Mouse (Mus musculus) layer of hippocampus, postnatal 14 days (tissue): ENCODE measurements at regions not wholly inside any gene's neighbourhood (a gene's known extent, or its start where the extent isn't known, plus 50 kb on each side); places are given as distances from the start of the nearest gene placed in this dataset.

Experiments used
- DNase-seq, 2 experiments: peaks; one replicate each; pipeline ENCODE4 v3.0.0; 2021 to 2022; ENCODE audit warnings: low spot score in 2 of 2, mixed read lengths in 1 of 2

- no peak for DNase-seq
Observed at GRCm38 (mm10) chr12:6211266-6211665, 835.8 kb upstream of the Klhl29 start.

DNA sequence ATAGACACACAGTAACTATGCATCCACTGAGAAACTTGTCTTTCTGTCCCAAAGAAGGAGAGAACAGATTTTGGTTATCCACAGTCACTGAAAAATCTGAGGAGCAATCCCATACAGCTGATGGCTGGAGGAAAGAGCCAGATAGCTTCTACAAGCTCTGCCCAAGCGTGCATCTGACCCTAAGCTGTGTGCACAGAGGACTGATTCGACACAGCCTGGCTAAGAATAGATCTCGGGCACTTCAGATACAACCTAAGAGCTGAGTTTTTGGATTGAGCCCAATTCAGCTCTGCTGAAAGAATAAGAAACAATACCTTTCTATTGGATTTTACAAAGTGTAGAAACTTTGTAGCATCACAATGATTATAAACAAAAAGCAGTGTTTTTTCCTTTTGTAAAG is 813.8 kb upstream of the Klhl29 start:
- no peak for DNase-seq

DNA sequence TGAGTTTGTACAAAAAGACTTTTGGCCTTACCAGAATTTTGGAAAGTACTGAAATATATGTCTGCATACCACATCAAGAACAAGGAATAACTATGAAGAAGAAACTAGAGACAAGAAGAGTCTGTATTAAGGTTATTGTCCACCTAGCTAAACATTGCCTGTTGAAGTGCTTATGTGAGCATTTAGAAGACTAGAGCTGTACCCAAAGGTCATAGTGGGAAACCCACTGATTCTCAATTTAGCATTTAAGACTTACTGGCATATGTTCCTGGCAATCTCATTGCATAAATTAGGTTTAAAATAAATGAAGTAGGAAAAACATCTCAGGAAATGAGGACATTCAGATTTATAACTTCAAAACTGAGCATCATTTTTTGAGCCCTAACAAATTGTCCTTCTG is 793.3 kb upstream of the Klhl29 start:
- no peak for DNase-seq

DNA sequence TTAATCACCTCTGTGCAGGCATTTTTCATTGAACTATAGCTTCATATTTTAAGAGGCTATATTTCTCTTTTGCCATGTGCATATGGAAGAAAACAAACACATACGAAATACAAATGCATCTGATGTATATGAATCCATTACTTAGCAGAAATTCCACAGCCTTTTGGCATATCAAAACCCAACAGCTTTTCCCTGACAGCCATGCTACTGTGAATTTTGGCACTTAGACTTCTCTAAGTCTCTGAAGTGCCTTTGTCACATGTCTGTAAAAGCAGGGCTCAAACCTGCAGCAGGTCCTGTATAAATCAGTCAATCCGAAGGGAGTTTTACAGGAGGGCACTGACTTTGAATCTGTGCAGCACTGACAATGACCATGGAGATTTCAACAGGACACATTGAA is 778.8 kb upstream of the Klhl29 start:
- DNase-seq = no peak

GRCm38 (mm10) chr12:6151476-6151875 is 776.0 kb upstream of the Klhl29 start:
- peak in 1 of 2 experiments; percentile 20 for DNase-seq

GRCm38 (mm10) chr12:6132451-6132850 is 757.0 kb upstream of the Klhl29 start:
- no peak for DNase-seq

- no peak for DNase-seq
Observed at GRCm38 (mm10) chr12:6119557-6119956, 744.1 kb upstream of the Klhl29 start.

GRCm38 (mm10) chr12:6115254-6115653 is 739.8 kb upstream of the Klhl29 start:
- DNase-seq = no peak

DNA sequence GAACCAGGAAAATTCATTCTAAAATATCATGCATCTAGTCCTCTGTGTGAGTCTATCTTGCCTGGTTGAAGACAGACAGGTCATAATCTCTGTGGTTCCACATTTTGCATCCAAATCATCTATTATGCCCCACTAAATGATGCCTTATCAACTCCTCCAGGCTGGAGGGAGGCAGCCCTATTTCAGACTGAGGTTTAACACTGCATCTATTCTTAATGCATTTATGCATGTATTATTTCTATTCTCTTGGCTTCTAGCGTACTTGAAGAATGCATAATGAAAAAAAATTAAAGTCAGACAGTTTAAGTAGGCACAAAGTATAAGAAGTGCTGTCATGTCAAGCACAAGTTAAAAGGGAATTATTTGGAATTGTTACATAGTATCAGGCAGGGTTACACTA is 721.8 kb upstream of the Klhl29 start:
- no peak for DNase-seq

GRCm38 (mm10) chr12:6087627-6088350 is 712.3 kb upstream of the Klhl29 start:
- peak in 1 of 2 experiments; percentile 7 for DNase-seq

DNA sequence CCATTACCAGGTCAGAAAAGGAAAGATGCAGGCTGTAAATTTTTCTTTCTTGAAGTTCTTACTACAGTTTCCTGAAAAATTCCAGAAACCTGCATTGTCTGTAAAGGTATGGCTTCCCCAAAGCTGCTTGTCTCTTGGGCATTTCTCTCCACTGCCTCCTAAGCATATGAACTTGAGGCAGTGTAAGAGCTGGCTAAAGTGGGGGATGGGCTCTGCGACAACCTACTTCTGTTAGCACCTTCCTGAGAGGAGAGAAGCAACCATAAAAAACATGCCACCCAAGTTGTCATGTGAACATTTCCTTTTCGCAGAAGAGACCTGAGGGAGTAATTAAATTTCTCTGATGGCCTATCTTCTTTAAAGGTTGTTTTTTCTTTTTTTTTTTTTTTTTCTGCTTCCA is 711.6 kb upstream of the Klhl29 start:
- no peak for DNase-seq

- peak; percentile 51 to 89 for DNase-seq
Observed at GRCm38 (mm10) chr12:6046866-6047689, 671.6 kb upstream of the Klhl29 start.

DNA sequence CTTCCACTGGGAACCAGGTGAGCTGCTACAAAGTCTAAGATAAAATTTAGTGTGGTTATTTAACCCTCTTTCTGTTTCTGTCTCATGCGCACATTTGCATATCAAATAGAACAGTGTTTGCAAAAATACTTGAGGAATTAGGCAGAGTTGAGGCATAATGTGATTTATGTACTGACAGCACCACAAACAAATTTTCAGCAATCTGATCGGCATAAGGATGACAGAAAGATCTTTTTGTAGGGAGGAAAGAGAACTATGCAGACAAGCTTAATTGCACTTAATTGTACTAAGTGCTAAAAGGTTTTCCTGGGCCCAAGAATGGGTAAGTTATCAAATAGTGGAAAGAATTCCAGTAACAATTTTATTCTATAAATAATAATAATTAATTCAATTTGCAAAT is 670.6 kb upstream of the Klhl29 start:
- no peak for DNase-seq

DNA sequence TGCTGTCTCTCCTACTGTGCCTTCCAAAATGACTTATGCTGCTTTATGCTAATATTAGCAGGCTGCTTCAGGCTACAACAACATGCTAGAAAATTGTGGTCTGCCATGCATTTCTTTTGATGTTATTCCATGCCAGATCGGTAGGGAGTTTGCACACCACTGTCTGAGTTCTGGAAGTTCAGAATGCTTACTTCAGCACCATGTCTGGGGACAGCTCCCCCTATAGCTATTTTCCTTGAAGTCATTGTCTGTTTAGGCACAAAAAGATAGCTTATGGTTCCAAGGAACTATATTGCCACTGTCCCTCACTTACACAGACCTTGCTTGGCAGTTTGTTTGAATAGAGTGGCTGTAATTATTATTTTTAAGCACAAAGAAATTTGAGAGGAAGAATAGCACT is 666.8 kb upstream of the Klhl29 start:
- DNase-seq = no peak

- no peak for DNase-seq
Observed at GRCm38 (mm10) chr12:6024111-6024510, 648.6 kb upstream of the Klhl29 start.

GRCm38 (mm10) chr12:6022490-6022889 is 647.0 kb upstream of the Klhl29 start:
- no peak for DNase-seq

DNA sequence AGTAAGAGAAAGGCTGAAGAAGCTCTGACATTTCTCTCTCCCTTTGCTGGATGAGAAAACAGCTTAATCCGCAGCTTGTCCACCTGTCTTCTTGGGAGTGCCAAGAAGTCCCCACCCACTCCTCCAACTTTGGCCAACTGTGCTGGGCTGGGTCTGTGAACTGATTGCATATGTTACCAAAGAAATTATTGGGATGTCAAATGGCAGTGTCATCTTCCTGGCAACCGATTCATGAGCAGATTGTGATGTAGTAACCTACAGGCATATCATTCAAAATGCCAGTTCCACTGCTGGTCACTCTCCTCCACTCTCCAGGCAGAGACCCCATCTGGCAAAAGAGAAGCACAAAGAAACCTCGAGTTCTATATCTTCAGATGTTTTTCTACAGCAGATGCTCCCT is 625.5 kb upstream of the Klhl29 start:
- DNase-seq = peak in 1 of 2 experiments; percentile 26

DNA sequence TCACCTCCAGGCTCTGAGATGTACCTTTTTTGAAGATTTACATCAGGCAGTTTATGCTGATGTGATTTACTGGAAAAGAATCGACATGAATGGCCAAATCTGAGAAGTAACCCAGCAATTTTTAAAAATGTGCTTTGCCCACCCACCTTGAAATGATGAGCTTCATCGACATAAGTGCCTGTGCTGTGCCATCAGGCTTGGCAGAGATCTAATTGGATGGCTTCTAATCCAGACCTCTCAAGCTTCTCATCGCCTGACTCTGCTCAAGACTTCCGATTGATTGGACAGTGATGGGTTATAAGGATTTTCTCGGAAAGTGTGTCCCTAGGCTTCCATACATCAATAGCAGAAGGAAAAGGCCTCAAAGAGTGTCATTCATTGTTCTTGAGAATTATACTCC is 621.9 kb upstream of the Klhl29 start:
- DNase-seq = no peak

DNA sequence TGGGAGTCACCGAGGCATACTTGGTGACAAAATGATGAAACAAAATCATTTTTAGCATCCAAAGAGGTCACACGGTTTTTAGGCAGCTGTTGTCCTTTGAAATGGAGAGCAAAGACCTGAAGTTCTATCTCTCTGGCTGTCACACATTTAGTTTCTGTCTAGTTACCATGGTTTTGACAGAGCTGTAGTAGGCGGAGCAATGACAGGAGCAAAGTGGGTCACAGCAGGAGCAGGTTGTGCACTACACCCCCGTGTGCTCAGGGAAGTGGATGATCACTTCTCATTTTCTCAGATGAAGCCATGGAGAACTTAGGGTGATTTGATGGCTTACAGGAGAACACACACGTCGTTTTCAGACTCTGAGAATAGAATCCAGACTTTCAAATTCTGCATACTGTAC is 621.2 kb upstream of the Klhl29 start:
- DNase-seq = no peak

GRCm38 (mm10) chr12:5983937-5984610 is 608.6 kb upstream of the Klhl29 start:
- DNase-seq = no peak

DNA sequence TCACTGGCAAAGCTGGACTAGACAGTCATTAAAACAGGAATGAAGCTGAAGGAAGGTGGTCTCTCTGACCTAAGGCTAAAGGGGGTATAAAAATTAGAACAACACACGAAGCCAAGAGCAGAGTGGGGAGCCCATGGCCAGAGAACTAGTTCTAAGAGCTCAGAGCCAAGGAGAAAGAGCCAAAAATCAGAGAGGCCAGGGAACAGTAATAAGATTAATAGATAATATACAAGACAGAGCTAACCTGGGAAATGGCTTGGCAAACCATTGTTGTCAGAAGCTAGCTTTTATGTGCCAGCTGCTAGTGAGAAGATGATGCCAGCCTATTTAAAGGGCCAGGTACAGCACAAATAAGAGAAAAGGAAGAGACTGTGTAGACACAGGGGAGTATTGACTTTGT is 606.6 kb upstream of the Klhl29 start:
- no peak for DNase-seq

DNA sequence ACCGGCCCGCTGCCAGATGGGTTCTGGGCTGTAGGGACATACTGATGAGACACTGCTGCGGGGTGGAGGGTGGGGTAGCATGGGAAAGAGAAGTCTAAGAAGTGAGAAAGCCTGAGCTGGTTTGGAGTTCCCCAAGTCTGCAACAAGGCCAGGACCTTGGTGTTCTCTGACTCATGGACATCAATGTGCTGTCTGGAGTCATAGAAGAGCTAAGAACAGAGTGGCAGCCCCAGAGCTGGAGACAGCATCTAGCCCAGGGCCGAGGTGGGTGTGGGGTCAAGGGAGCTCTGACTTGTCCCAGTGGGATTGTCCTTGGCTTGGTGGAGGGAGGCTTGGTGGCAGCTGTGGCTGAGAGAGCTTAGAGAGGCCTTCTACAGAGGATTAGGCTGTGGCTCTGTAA is 600.4 kb upstream of the Klhl29 start:
- no peak for DNase-seq
